Mouse (Mus musculus): ENCODE data around the gene Dmwd. TPM values are rescaled to one million over a fixed set of nuclear protein-coding genes. Genes with fewer than 3 reads are reported as not detected.
A peak's percentile ranks its signal among the peaks of the same experiment; 100 is the strongest.

Gene Dmwd
- polyA plus RNA-seq (2012; rRNA removed) (126 and 167 TPM in 2 replicates), polyA plus RNA-seq (2014; fragmentation: Nextera tagmentation; extraction: Ambion mirVana) (21.8 and 26.5 TPM in 2 replicates)

GRCm38 (mm10) chr7:19075723-19076585 lies at the start of gene Dmwd:
Gene Dmwd, plus strand, starts transcription at chr7:19076227.
- under 1% methylated on average over 58 of the region's 91 CpGs for whole genome bisulfite sequencing
- H3K9me3 ChIP-seq (ENCODE audit: control insufficient read depth, low read length): no peaks in the 10 kb centered on the region
- peak within 1 kb of the TSS; percentile 87 for H3K4me2 ChIP-seq (replicated peaks; ENCODE audit: low read depth, low read length, severe bottlenecking)
- H3K9ac ChIP-seq (ENCODE audit: low read depth, low read length, severe bottlenecking): peak within 1 kb of the TSS; percentile 94
- ATAC-seq (ENCODE audit: low FRiP score, low read depth) (peak; percentile 99), DNase-seq (ENCODE audit: low spot score) (peak; percentile 99)
- peaks cover 30% of the 10 kb centered on the region for H3K36me3 ChIP-seq (ENCODE audit: control insufficient read depth, insufficient read depth, low read length)
- peaks cover 13% of the 10 kb centered on the region for H3K4me1 ChIP-seq (ENCODE audit: control insufficient read depth, insufficient read depth, low read length)
- peak within 1 kb of the TSS; percentile 94 for H3K4me3 ChIP-seq (replicated peaks; ENCODE audit: low read length)
- H3K27ac ChIP-seq (replicated peaks; ENCODE audit: low read depth, low read length): peak within 1 kb of the TSS; percentile 82
- TF ChIP-seq POLR2A (IDR thresholded peaks at IDR 0.05; ENCODE audit: borderline replicate concordance, extremely low read depth, insufficient read depth, insufficient read length): peak; percentile 81; the same call in 1 of the 2 replicates
- H3K27me3 ChIP-seq (ENCODE audit: control insufficient read depth, insufficient read depth, low read length): no peaks in the 10 kb centered on the region

DNA sequence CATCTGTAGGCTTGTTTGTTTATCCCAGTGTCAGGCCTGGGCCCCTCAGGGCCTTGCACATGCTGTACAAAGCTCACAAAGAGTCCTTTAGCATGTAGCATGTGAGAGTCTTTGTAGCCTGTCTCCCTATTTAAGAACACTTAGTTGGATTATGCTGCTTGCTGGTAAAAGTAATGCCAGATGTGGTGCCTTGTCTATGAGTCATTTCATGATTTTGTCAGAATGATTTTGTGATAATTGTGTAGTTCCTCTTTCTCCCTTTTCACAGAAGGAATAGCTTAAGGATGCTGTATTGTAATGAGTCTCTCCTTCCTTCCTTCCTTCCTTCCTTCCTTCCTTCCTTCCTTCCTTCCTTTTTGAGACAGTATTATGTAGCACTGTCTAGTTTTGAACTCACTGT lies 48.0 kb upstream of the Dmwd start:
- H3K27ac ChIP-seq (replicated peaks; ENCODE audit: low read depth, low read length): no peak overlapping the region
- H3K27me3 ChIP-seq (ENCODE audit: control insufficient read depth, insufficient read depth, low read length): peaks cover 9% of the 10 kb centered on the region
- peaks cover 45% of the 10 kb centered on the region for H3K36me3 ChIP-seq (ENCODE audit: control insufficient read depth, insufficient read depth, low read length)
- H3K9ac ChIP-seq (ENCODE audit: low read depth, low read length, severe bottlenecking): no peak overlapping the region
- H3K9me3 ChIP-seq (ENCODE audit: control insufficient read depth, low read length): no peaks in the 10 kb centered on the region
- no peak for TF ChIP-seq POLR2A (IDR thresholded peaks at IDR 0.05; ENCODE audit: borderline replicate concordance, extremely low read depth, insufficient read depth, insufficient read length)
- no peak overlapping the region for H3K4me2 ChIP-seq (replicated peaks; ENCODE audit: low read depth, low read length, severe bottlenecking)
- ATAC-seq (ENCODE audit: low FRiP score, low read depth) (no peak), DNase-seq (ENCODE audit: low spot score) (no peak)
- no peak overlapping the region for H3K4me3 ChIP-seq (replicated peaks; ENCODE audit: low read length)
- peaks cover 9% of the 10 kb centered on the region; the same call in 1 of the 2 replicates for H3K4me1 ChIP-seq (ENCODE audit: control insufficient read depth, insufficient read depth, low read length)

DNA sequence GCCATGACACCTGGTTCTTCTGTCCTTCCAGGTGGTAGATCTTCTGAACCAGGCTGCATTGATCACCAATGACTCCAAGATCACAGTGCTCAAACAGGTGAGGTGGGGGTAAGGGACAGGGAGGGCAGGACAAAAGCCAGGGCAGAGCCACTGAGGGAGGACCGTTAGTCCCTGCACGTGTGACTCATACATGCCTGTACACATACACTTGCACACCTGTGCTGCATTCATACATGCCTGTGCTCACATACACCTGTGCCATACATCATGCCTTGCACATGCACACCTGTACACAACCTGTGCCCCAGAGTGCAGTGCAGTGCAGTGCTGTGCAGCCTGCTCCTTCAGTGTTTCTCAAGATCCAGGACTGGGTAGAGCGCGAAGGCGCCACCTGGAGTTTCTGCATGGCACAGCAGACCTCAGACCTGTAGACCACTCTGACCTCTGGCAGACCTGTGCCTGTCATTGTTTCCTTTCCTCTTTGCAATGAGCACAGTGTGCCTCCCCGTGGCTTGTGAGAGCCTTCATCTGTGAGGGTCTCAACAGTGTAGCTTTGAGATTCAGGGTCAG lies 46.9 kb upstream of the Dmwd start:
- DNase-seq (ENCODE audit: low spot score) (peak; percentile 37), ATAC-seq (ENCODE audit: low FRiP score, low read depth) (peak; percentile 31; the same call in 1 of the 2 replicates)
- Histone ChIP-seq H3K27ac (replicated peaks; ENCODE audit: low read depth, low read length) (no peak overlapping the region), H3K9ac (ENCODE audit: low read depth, low read length, severe bottlenecking) (no peak overlapping the region), H3K36me3 (ENCODE audit: control insufficient read depth, insufficient read depth, low read length) (peaks cover 54% of the 10 kb centered on the region), H3K9me3 (ENCODE audit: control insufficient read depth, low read length) (no peaks in the 10 kb centered on the region), H3K4me3 (replicated peaks; ENCODE audit: low read length) (no peak overlapping the region), H3K4me1 (ENCODE audit: control insufficient read depth, insufficient read depth, low read length) (peaks cover 9% of the 10 kb centered on the region; the same call in 1 of the 2 replicates), H3K27me3 (ENCODE audit: control insufficient read depth, insufficient read depth, low read length) (no peaks in the 10 kb centered on the region), H3K4me2 (replicated peaks; ENCODE audit: low read depth, low read length, severe bottlenecking) (no peak overlapping the region)
- 52% methylated on average over 6 of the region's 6 CpGs for WGBS
- TF ChIP-seq POLR2A (IDR thresholded peaks at IDR 0.05; ENCODE audit: borderline replicate concordance, extremely low read depth, insufficient read depth, insufficient read length): no peak

GRCm38 (mm10) chr7:19031641-19032040 lies 44.4 kb upstream of the Dmwd start:
- no peak overlapping the region for H3K9ac ChIP-seq (ENCODE audit: low read depth, low read length, severe bottlenecking)
- TF ChIP-seq POLR2A (IDR thresholded peaks at IDR 0.05; ENCODE audit: borderline replicate concordance, extremely low read depth, insufficient read depth, insufficient read length): no peak
- no peaks in the 10 kb centered on the region for H3K27me3 ChIP-seq (ENCODE audit: control insufficient read depth, insufficient read depth, low read length)
- no peak overlapping the region for H3K4me3 ChIP-seq (replicated peaks; ENCODE audit: low read length)
- 88% methylated on average over 4 of the region's 4 CpGs for WGBS
- no peak overlapping the region for H3K27ac ChIP-seq (replicated peaks; ENCODE audit: low read depth, low read length)
- H3K9me3 ChIP-seq (ENCODE audit: control insufficient read depth, low read length): no peaks in the 10 kb centered on the region
- no peak overlapping the region for H3K4me2 ChIP-seq (replicated peaks; ENCODE audit: low read depth, low read length, severe bottlenecking)
- ATAC-seq (ENCODE audit: low FRiP score, low read depth) (no peak), DNase-seq (ENCODE audit: low spot score) (no peak)
- H3K4me1 ChIP-seq (ENCODE audit: control insufficient read depth, insufficient read depth, low read length): no peaks in the 10 kb centered on the region
- peaks cover 79% of the 10 kb centered on the region for H3K36me3 ChIP-seq (ENCODE audit: control insufficient read depth, insufficient read depth, low read length)

GRCm38 (mm10) chr7:19044616-19045015 lies 31.4 kb upstream of the Dmwd start:
- no peak overlapping the region for H3K27ac ChIP-seq (replicated peaks; ENCODE audit: low read depth, low read length)
- DNase-seq (ENCODE audit: low spot score): no peak
- WGBS: 98% methylated on average over 6 of the region's 6 CpGs
- H3K36me3 ChIP-seq (ENCODE audit: control insufficient read depth, insufficient read depth, low read length): peaks cover 100% of the 10 kb centered on the region
- H3K9ac ChIP-seq (ENCODE audit: low read depth, low read length, severe bottlenecking): no peak overlapping the region
- no peaks in the 10 kb centered on the region for H3K27me3 ChIP-seq (ENCODE audit: control insufficient read depth, insufficient read depth, low read length)
- ATAC-seq (ENCODE audit: low FRiP score, low read depth): no peak
- TF ChIP-seq POLR2A (IDR thresholded peaks at IDR 0.05; ENCODE audit: borderline replicate concordance, extremely low read depth, insufficient read depth, insufficient read length): no peak
- H3K4me3 ChIP-seq (replicated peaks; ENCODE audit: low read length): no peak overlapping the region
- H3K9me3 ChIP-seq (ENCODE audit: control insufficient read depth, low read length): no peaks in the 10 kb centered on the region
- H3K4me2 ChIP-seq (replicated peaks; ENCODE audit: low read depth, low read length, severe bottlenecking): no peak overlapping the region
- no peaks in the 10 kb centered on the region for H3K4me1 ChIP-seq (ENCODE audit: control insufficient read depth, insufficient read depth, low read length)
